Mouse (Mus musculus): Measurements from ENCODE around the gene Lgals12.

Lgals12 gene

GRCm38 (mm10) chr19:7583101-7583500, 23.9 kb downstream of the Lgals12 start:
- no peak for DNase-seq

- DNase-seq, result no peak
These were observed 26.0 kb downstream of the Lgals12 start for GRCm38 (mm10) chr19:7581042-7581441.

- no peak for DNase-seq
These were observed 29.3 kb downstream of the Lgals12 start for GRCm38 (mm10) chr19:7577710-7578109.

- DNase-seq, result no peak
These were observed 30.8 kb downstream of the Lgals12 start for GRCm38 (mm10) chr19:7576180-7576579.

GRCm38 (mm10) chr19:7569650-7570049, 37.3 kb downstream of the Lgals12 start:
- no peak for DNase-seq

- no peak for DNase-seq
These were observed 38.6 kb downstream of the Lgals12 start for GRCm38 (mm10) chr19:7568364-7568763.

GRCm38 (mm10) chr19:7566826-7567225, 40.2 kb downstream of the Lgals12 start:
- no peak for DNase-seq

- DNase-seq, result no peak
These were observed 42.5 kb downstream of the Lgals12 start for GRCm38 (mm10) chr19:7564457-7564856.

- no peak for DNase-seq
These were observed 43.3 kb downstream of the Lgals12 start for GRCm38 (mm10) chr19:7563676-7564075.

GRCm38 (mm10) chr19:7562601-7563129, 44.3 kb downstream of the Lgals12 start:
- no peak for DNase-seq

GRCm38 (mm10) chr19:7561456-7561855, 45.5 kb downstream of the Lgals12 start:
- DNase-seq, result no peak

- no peak for DNase-seq
These were observed 47.0 kb downstream of the Lgals12 start for GRCm38 (mm10) chr19:7559986-7560385.

- no peak for DNase-seq
These were observed 48.3 kb downstream of the Lgals12 start for GRCm38 (mm10) chr19:7558675-7559074.

- DNase-seq, result no peak
These were observed 49.1 kb downstream of the Lgals12 start for GRCm38 (mm10) chr19:7557844-7558243.

- DNase-seq, result no peak
These were observed 49.6 kb downstream of the Lgals12 start, which contains the start of gene Pla2g16 for GRCm38 (mm10) chr19:7557328-7557822. Pla2g16 (plus strand) TSS chr19:7557459.

- no peak for DNase-seq
These were observed 50.4 kb downstream of the Lgals12 start for GRCm38 (mm10) chr19:7556641-7557040.

GRCm38 (mm10) chr19:7554881-7555280, 52.1 kb downstream of the Lgals12 start:
- DNase-seq, result no peak

GRCm38 (mm10) chr19:7553441-7553840, 53.6 kb downstream of the Lgals12 start:
- no peak for DNase-seq

GRCm38 (mm10) chr19:7552301-7552673, 54.7 kb downstream of the Lgals12 start:
- no peak for DNase-seq

- no peak for DNase-seq
These were observed 55.3 kb downstream of the Lgals12 start for GRCm38 (mm10) chr19:7551550-7552300.

- no peak for DNase-seq
These were observed 58.1 kb downstream of the Lgals12 start for GRCm38 (mm10) chr19:7548924-7549323.

All from cerebellum, adult 11-12 months (tissue).